Mouse (Mus musculus) CH12.LX (cell line): Measurements from ENCODE around the gene Sdsl. TPM values are rescaled to one million over a fixed set of nuclear protein-coding genes. Genes with fewer than 3 reads are reported as not detected.

Experiments
- DNase-seq: peaks from one replicate; pipeline ENCODE4 v3.0.0-alpha.2; 2013; ENCODE audit errors: extremely low read depth
- H3K27ac ChIP-seq: 2 replicates; pipeline ENCODE4 v1.5.1; 2012; ENCODE audit warnings: low read depth, mild to moderate bottlenecking, control low read depth, moderate library complexity; ENCODE audit not compliant: insufficient read depth
- H3K27me3 ChIP-seq: replicated peaks from 2 replicates; pipeline ENCODE3; 2012; ENCODE audit warnings: inconsistent platforms
- H3K36me3 ChIP-seq, 2 experiments: replicated peaks in 1 of 2; 2 replicates each; pipeline versions ENCODE3 to v1.6.1; 2012; ENCODE audit warnings: inconsistent platforms in 1 of 2, low read length in 1 of 2, mild to moderate bottlenecking in 1 of 2, mixed read lengths in 1 of 2, moderate library complexity in 1 of 2; ENCODE audit not compliant: control insufficient read depth in 1 of 2, insufficient read depth in 1 of 2
- H3K4me1 ChIP-seq, 2 experiments: 2 replicates each; pipeline ENCODE4 v1.6.1; 2012; ENCODE audit warnings: inconsistent platforms in 1 of 2, moderate library complexity in 1 of 2; ENCODE audit not compliant: insufficient read depth in 2 of 2, control insufficient read depth in 1 of 2
- H3K4me2 ChIP-seq: 2 replicates; pipeline ENCODE4 v1.6.1; 2012; ENCODE audit warnings: low read depth, mild to moderate bottlenecking, control low read depth; ENCODE audit not compliant: poor library complexity, insufficient read depth, severe bottlenecking
- H3K4me3 ChIP-seq, 3 experiments: fragments of 150-350 bp in 1 of 3; sonication (generic) in 1 of 3; replicated peaks in 1 of 3; 2 replicates each; pipeline versions ENCODE3 to v1.5.1; 2011 to 2012; ENCODE audit warnings: low read depth in 2 of 3, low read length in 2 of 3, mild to moderate bottlenecking in 2 of 3, moderate library complexity in 2 of 3, control low read depth in 1 of 3, improper control_type of control experiment in 1 of 3, inconsistent platforms in 1 of 3, mixed read lengths in 1 of 3; ENCODE audit not compliant: poor library complexity in 1 of 3
- H3K79me2 ChIP-seq: replicated peaks from 2 replicates; pipeline ENCODE4 v1.6.1; 2012; ENCODE audit warnings: mild to moderate bottlenecking, moderate library complexity; ENCODE audit not compliant: control insufficient read depth, poor library complexity, insufficient read depth, severe bottlenecking; ENCODE audit errors: extremely low read depth
- H3K9ac ChIP-seq: 2 replicates; pipeline ENCODE4 v1.6.1; 2012; ENCODE audit warnings: low read depth, mild to moderate bottlenecking, control low read depth, moderate library complexity; ENCODE audit not compliant: insufficient read depth
- H3K9me3 ChIP-seq: replicated peaks from 2 replicates; pipeline ENCODE3; 2012; ENCODE audit warnings: low read length, inconsistent platforms, mixed read lengths
- CTCF ChIP-seq, 2 experiments: IDR thresholded peaks in 1 of 2; conservative IDR thresholded peaks in 1 of 2; 2 replicates each; pipeline ENCODE4 v1.5.1; 2011 to 2012; ENCODE audit warnings: low read depth in 2 of 2, low read length in 2 of 2, improper control_type of control experiment in 1 of 2, inconsistent platforms in 1 of 2, mild to moderate bottlenecking in 1 of 2, moderate library complexity in 1 of 2
- E2F4 ChIP-seq: IDR thresholded peaks from 2 replicates; pipeline ENCODE4 v1.6.1; 2011; ENCODE audit warnings: low read depth, low read length, improper control_type of control experiment; ENCODE audit not compliant: insufficient replicate concordance
- EP300 ChIP-seq: IDR thresholded peaks from 2 replicates; pipeline ENCODE4 v1.6.1; 2011; ENCODE audit warnings: low read length, improper control_type of control experiment
- ETS1 ChIP-seq: conservative IDR thresholded peaks from 2 replicates; pipeline ENCODE4 v1.6.1; 2012; ENCODE audit warnings: low read depth, mild to moderate bottlenecking, inconsistent platforms, low read length, improper control_type of control experiment, moderate library complexity
- GABPA ChIP-seq: IDR thresholded peaks from 2 replicates; pipeline ENCODE4 v1.6.1; 2012; ENCODE audit warnings: low read depth, low read length, improper control_type of control experiment, inconsistent platforms; ENCODE audit not compliant: insufficient replicate concordance
- IRF4 ChIP-seq: IDR thresholded peaks from 2 replicates; pipeline ENCODE4 v1.6.1; 2014; ENCODE audit warnings: low read depth, mild to moderate bottlenecking, inconsistent platforms, low read length, improper control_type of control experiment
- JUN ChIP-seq: IDR thresholded peaks from 2 replicates; pipeline ENCODE4 v1.6.1; 2011; ENCODE audit warnings: low read depth, mild to moderate bottlenecking, low read length, improper control_type of control experiment, moderate library complexity; ENCODE audit not compliant: insufficient read depth
- MAX ChIP-seq: IDR thresholded peaks from 2 replicates; pipeline ENCODE4 v1.6.1; 2011; ENCODE audit warnings: low read length, improper control_type of control experiment
- MAZ ChIP-seq: IDR thresholded peaks from 2 replicates; pipeline ENCODE4 v1.6.1; 2012; ENCODE audit warnings: low read depth, mild to moderate bottlenecking, inconsistent platforms, low read length, improper control_type of control experiment, moderate library complexity
- MEF2A ChIP-seq: IDR thresholded peaks from 2 replicates; pipeline ENCODE4 v1.6.1; 2014; ENCODE audit warnings: low read depth, mild to moderate bottlenecking, inconsistent platforms, low read length, improper control_type of control experiment, borderline replicate concordance
- MYC ChIP-seq: IDR thresholded peaks from 2 replicates; pipeline ENCODE4 v1.6.1; 2011; ENCODE audit warnings: low read depth, mild to moderate bottlenecking, improper control_type of control experiment, low read length
- NELFE ChIP-seq: IDR thresholded peaks from 2 replicates; pipeline ENCODE4 v1.6.1; 2011; ENCODE audit warnings: low read depth, low read length, improper control_type of control experiment
- PAX5 ChIP-seq: IDR thresholded peaks from 2 replicates; pipeline ENCODE4 v1.6.1; 2012; ENCODE audit warnings: low read length, inconsistent platforms, mixed read lengths
- POLR2A ChIP-seq: IDR thresholded peaks from 2 replicates; pipeline ENCODE4 v1.6.1; 2011; ENCODE audit warnings: low read depth, mild to moderate bottlenecking, improper control_type of control experiment, low read length
- POLR2AphosphoS2 ChIP-seq: IDR thresholded peaks from 2 replicates; pipeline ENCODE4 v1.6.1; 2011; ENCODE audit warnings: low read depth, low read length, improper control_type of control experiment
- TCF12 ChIP-seq: IDR thresholded peaks from 2 replicates; pipeline ENCODE4 v1.6.1; 2014; ENCODE audit warnings: low read depth, mild to moderate bottlenecking, inconsistent platforms, low read length, improper control_type of control experiment
- UBTF ChIP-seq: IDR thresholded peaks from 2 replicates; pipeline ENCODE4 v1.6.1; 2012; ENCODE audit warnings: low read depth, mild to moderate bottlenecking, inconsistent platforms, low read length, improper control_type of control experiment, moderate library complexity
- USF1 ChIP-seq: IDR thresholded peaks from 2 replicates; pipeline ENCODE4 v1.6.1; 2014; ENCODE audit warnings: low read depth, mild to moderate bottlenecking, inconsistent platforms, low read length, improper control_type of control experiment
- USF2 ChIP-seq: conservative IDR thresholded peaks from 2 replicates; pipeline ENCODE4 v1.6.1; 2011; ENCODE audit warnings: low read depth, low read length, improper control_type of control experiment
- ZMIZ1 ChIP-seq: IDR thresholded peaks from 2 replicates; pipeline ENCODE4 v1.6.1; 2012; ENCODE audit warnings: low read depth, mild to moderate bottlenecking, inconsistent platforms, low read length, improper control_type of control experiment
- ZNF384 ChIP-seq: IDR thresholded peaks from 2 replicates; pipeline ENCODE4 v1.6.1; 2012; ENCODE audit warnings: low read depth, low read length, improper control_type of control experiment, inconsistent platforms
- dilution Hi-C: fragments of 300-500 bp; cut with MboI; formaldehyde crosslinking; loops from 2 replicates; pipeline ENCODE4 v1.14.3; 2020; ENCODE audit warnings: low sequenced_read_pairs; ENCODE audit not compliant: extremely low pct_unique_long_range_greater_than_20kb, extremely low pct_ligation_motif_present
- in situ Hi-C: fragments of 300-500 bp; cut with MboI; formaldehyde crosslinking; loops from 3 replicates; pipeline ENCODE4 v1.14.3; 2019; ENCODE audit warnings: low sequenced_read_pairs, low pct_ligation_motif_present, low pct_unique_long_range_greater_than_20kb, mixed read lengths
- polyA plus RNA-seq: library from polyadenylated mRNA; unstranded; fragments of >175 nt; gene quantifications from 2 replicates; pipeline ENCODE4 v1.2.1, GENCODE M21; 2012; ENCODE audit warnings: low read depth; ENCODE audit not compliant: insufficient read length
- total RNA-seq, 2 experiments: library from RNA; depleted of rRNA; stranded (reverse); fragments of 300-350 nt in 1 of 2; fragments of >200 nt in 1 of 2; gene quantifications; 2 replicates each; pipeline ENCODE4 v1.2.3; 2012 to 2014

Sdsl gene
- total and polyA plus RNA-seq, 3 experiments, result 0.37 to 4.0 TPM; not detected in 1

DNA sequence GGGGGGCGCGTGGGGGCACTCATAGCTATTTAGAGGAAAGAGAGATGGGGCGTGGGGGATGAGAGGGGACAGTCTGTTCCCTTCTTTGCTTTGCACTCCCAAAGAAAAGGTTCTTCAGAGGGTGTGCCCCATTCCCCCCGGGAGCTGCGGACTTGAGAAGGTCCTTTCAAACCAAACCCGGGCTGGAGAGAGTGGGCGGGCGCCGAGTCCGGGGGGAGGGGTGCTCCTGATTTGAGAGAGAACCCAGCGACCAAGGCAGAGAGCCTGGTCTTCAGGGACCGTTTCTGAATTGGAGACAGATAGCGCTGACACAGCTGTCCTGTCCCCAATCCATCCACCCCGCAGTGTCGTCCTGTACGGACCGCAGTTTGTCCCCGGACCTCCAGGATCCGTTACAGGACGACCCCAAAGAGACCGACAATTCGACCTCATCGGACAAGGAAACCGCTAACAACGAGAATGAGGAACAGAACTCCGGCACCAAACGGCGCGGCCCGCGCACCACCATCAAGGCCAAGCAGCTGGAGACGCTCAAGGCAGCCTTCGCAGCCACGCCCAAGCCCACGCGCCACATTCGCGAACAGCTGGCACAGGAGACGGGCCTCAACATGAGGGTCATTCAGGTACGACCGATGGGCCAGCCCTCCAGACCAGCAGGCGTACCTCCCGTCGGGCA lies 37.5 kb downstream of the Sdsl start:
- dilution Hi-C loops (no loop called here), in situ Hi-C loops (no loop called here)
- Histone ChIP-seq H3K27me3 (peaks cover 72% of the 10 kb centered on the region), H3K4me3 (no peak overlapping the region), H3K4me2 (no peak overlapping the region), H3K9ac (no peak overlapping the region), H3K4me1 (no peaks in the 10 kb centered on the region), H3K27ac (no peak overlapping the region), H3K9me3 (peaks cover 49% of the 10 kb centered on the region), H3K79me2 (no peaks in the 10 kb centered on the region), H3K36me3 (no peaks in the 10 kb centered on the region)
- no peak for DNase-seq
- TF ChIP-seq ZMIZ1 (no peak), NELFE (no peak), POLR2AphosphoS2 (no peak), POLR2A (no peak), TCF12 (no peak), UBTF (no peak), PAX5 (no peak), MAX (no peak), MEF2A (no peak), GABPA (no peak), ZNF384 (no peak), MYC (no peak), USF1 (no peak), USF2 (no peak), EP300 (no peak), ETS1 (no peak), E2F4 (no peak), IRF4 (no peak), JUN (no peak)

DNA sequence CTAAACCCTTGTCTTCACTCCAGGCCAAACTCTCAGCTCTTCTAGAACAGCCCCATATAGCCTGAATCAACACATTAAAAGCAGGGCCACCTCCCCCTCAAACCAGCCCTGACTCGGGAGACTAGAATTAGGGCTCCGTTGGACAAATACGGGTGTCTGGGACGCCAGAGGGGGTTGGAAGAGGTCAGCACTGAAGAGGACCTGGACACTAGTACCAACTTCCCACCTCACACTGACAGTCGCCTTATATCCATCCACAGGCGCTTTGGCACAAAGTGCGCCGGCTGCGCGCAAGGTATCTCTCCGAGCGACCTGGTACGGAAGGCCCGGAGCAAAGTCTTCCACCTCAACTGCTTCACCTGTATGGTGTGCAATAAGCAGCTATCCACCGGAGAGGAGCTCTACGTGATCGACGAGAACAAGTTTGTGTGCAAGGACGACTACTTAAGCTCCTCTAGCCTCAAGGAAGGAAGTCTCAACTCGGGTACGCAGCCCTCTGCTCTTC lies 38.3 kb downstream of the Sdsl start:
- no peak overlapping the region for H3K4me2 ChIP-seq
- no peaks in the 10 kb centered on the region for H3K36me3 ChIP-seq
- no peak overlapping the region for H3K4me3 ChIP-seq
- TF ChIP-seq CTCF (conservative IDR thresholded peaks at IDR 0.05 in 1 of 2, IDR thresholded peaks at IDR 0.05 in 1 of 2; ENCODE audit: low read depth in 2 of 2, low read length in 2 of 2) (no peak), MAZ (no peak)
- TF ChIP-seq, all 38 proteins: peak for 0
- dilution Hi-C loops (no loop called here), in situ Hi-C loops (no loop called here)
- Histone ChIP-seq H3K27ac (no peak overlapping the region), H3K4me1 (no peaks in the 10 kb centered on the region), H3K79me2 (no peaks in the 10 kb centered on the region), H3K9ac (no peak overlapping the region), H3K27me3 (peaks cover 73% of the 10 kb centered on the region), H3K9me3 (peaks cover 41% of the 10 kb centered on the region)
- DNase-seq, result no peak
